ENCODE assay signal across 22 mouse cellular contexts in genomic region chr4:62314516-62314915, GRCm38 (mm10).
"Had no signal": no experiment of that assay in that cellular context is flagged by ENCODE, and none has a peak within 500 bp of the region (broad histone marks: within the 10 kb centered on the region; RNA-seq: fewer than 3 reads in every experiment).

No protein-coding gene starts in this region.

- H3K9me3 ChIP-seq: kidney, embryonic 15.5 days; limb, embryonic 12.5 days; limb, embryonic 15.5 days; liver, embryonic 12.5 days; liver, embryonic 15.5 days; megakaryocyte, embryonic 14.5 days; midbrain, embryonic 10.5 days; midbrain, embryonic 13.5 days; neural tube, embryonic 13.5 days; stomach, embryonic 15.5 days had no signal

- ATAC-seq: liver, embryonic 12.5 days; lung, postnatal 0 days; midbrain, embryonic 13.5 days; midbrain, embryonic 16.5 days had no signal

- H3K4me3 ChIP-seq: kidney, embryonic 15.5 days; limb, embryonic 12.5 days; limb, embryonic 15.5 days; liver, embryonic 12.5 days; liver, embryonic 15.5 days; megakaryocyte, embryonic 14.5 days; midbrain, embryonic 10.5 days; midbrain, embryonic 13.5 days; myocyte; neural tube, embryonic 13.5 days; stomach, embryonic 15.5 days had no signal

- H3K27me3 ChIP-seq: kidney, embryonic 15.5 days; limb, embryonic 12.5 days; limb, embryonic 15.5 days; liver, embryonic 12.5 days; liver, embryonic 15.5 days; megakaryocyte, embryonic 14.5 days; midbrain, embryonic 13.5 days; neural tube, embryonic 13.5 days; stomach, embryonic 15.5 days had no signal

- H3K4me2 ChIP-seq: kidney, embryonic 15.5 days; limb, embryonic 12.5 days; limb, embryonic 15.5 days; liver, embryonic 12.5 days; liver, embryonic 15.5 days; lung, embryonic 14.5 days; midbrain, embryonic 13.5 days; neural tube, embryonic 13.5 days; stomach, embryonic 15.5 days had no signal

- H3K27ac ChIP-seq: kidney, embryonic 15.5 days; limb, embryonic 12.5 days; limb, embryonic 15.5 days; liver, embryonic 12.5 days; liver, embryonic 15.5 days; midbrain, embryonic 10.5 days; midbrain, embryonic 13.5 days; neural tube, embryonic 13.5 days; stomach, embryonic 15.5 days had no signal

- H3K4me1 ChIP-seq: kidney, embryonic 15.5 days; limb, embryonic 12.5 days; limb, embryonic 15.5 days; liver, embryonic 12.5 days; liver, embryonic 15.5 days; midbrain, embryonic 10.5 days; midbrain, embryonic 13.5 days; neural tube, embryonic 13.5 days; stomach, embryonic 15.5 days had no signal

- DNase-seq: kidney, adult 8-10 months; kidney, postnatal 10 days; kidney, postnatal 4 days; left cerebral cortex, postnatal 4 days; lung, embryonic 14.5 days; retina, postnatal 1 day; right cerebral cortex, postnatal 25 days; spleen, adult 18-20 months; thymus, postnatal 25 days had no signal

- H3K9ac ChIP-seq: kidney, embryonic 15.5 days; limb, embryonic 12.5 days; limb, embryonic 15.5 days; liver, embryonic 12.5 days; liver, embryonic 15.5 days; lung, embryonic 14.5 days; midbrain, embryonic 13.5 days; neural tube, embryonic 13.5 days; stomach, embryonic 15.5 days had no signal
